Mouse (Mus musculus) megakaryocyte-erythroid progenitor cell, adult 5 weeks (primary cell): ENCODE data around the gene Aldh3b2. TPM values are rescaled to one million over a fixed set of nuclear protein-coding genes. Genes with fewer than 3 reads are reported as not detected.

Source experiments
- polyA plus RNA-seq: library from polyadenylated mRNA; stranded (reverse); fragments of >175 nt; gene quantifications from 2 replicates; pipeline ENCODE4 v1.2.3, GENCODE M21; 2012

Aldh3b2 gene
- 0.24 TPM in 1 of 2 replicates, not detected in the other for polyA plus RNA-seq

GRCm38 (mm10) chr19:3972229-3972628 lies at the start of gene Aldh3b2:
Gene Aldh3b2, plus strand, starts transcription at chr19:3972328.

GRCm38 (mm10) chr19:3929211-3929941 lies 42.8 kb upstream of the Aldh3b2 start, which contains the start of gene Aldh3b1:
Gene Aldh3b1, minus strand, starts transcription at chr19:3929808.

DNA sequence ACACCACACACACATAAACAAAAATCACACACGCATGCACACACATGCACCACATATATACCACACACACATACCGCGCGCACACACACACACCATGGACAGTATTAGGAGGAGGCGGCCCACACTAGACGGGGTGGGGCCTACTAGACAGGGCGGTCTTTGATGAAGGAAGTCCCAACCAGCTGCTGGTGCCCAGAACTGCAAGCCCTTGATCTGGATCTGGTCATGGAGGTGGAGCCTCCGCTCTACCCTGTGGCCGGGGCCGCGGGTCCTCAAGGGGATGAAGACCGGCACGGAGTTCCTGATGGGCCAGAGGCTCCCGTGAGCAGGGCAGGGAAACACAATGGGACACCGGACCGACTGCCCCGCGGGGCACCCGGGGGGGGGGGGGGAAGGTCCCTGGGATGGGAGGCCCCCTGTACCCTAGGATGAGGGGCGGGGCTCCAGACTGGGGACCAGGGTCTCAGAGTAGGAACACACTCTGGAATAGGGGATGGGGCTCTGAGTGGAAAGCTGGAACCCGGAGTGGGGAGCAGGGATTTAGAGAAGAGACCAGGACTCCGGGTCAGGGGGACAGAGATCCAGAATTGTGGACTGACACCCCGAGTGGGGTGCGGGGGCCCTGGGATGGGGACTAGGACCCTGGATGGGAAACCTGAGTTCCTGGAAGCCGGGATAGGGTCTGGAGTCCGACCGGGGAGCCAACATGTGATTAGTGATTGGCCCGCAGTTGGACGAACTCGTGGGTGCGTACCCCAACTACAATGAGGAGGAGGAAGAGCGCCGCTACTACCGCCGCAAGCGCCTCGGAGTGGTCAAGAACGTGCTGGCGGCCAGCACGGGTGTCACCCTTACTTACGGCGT lies 36.9 kb upstream of the Aldh3b2 start, which contains the start of gene Unc93b1:
Gene Unc93b1, plus strand, starts transcription at position 155 of the 864 bp plus-strand sequence.

GRCm38 (mm10) chr19:3958470-3958869 lies 13.7 kb upstream of the Aldh3b2 start, which contains the start of gene Aldh3b3:
Gene Aldh3b3, plus strand, starts transcription at chr19:3958645.

DNA sequence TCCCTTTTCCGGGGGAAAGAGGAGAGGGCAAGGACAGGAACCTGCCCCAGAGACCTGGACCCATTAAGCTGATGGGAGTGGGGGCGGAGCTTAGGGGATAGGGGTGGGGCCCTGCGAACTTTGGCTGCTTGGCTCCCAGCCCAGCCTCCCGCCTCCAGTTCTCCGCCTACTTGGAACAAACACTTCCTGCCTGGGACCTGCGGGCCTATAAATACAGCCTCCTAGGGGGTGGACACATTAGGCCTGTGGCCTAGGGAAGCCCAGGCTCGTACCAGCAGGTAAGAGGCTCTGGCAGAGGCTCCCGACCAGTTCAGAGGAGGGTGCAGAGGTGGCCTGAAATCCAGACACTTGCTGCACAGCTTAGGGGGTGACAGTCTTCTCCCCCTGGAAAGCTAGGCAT lies 14.2 kb downstream of the Aldh3b2 start, which contains the start of gene Acy3:
Gene Acy3, plus strand, starts transcription at position 237 of the 400 bp plus-strand sequence.

DNA sequence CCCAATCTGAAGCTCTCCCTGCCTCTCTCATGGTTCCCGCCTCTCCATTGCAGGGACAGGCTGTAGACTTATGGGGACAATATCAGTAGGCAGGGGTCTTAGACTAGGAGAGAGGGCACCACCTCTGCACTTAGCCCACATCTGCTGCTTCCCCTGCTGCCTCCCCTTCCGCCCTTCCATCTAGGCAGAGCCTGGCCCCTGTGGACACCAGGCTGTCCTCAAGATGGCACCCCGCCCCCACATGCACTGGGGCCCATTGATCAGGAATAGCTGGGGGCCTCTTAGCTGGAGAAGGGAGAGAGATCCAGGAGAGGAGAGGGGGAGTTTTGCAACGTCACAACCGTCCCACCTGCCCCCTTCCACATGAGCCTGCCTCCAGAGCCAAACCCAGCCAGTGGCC lies 20.3 kb downstream of the Aldh3b2 start, which contains the start of gene Tbx10:
Gene Tbx10, plus strand, starts transcription at position 337 of the 400 bp plus-strand sequence.

GRCm38 (mm10) chr19:4000119-4000900 lies 28.2 kb downstream of the Aldh3b2 start, which contains the start of the genes Nudt8 and Gm49405:
Gene Nudt8, plus strand, starts transcription at chr19:4000580.
Gene Gm49405, plus strand, starts transcription at chr19:4000626.

GRCm38 (mm10) chr19:4003112-4003511 lies 31.0 kb downstream of the Aldh3b2 start, which contains the start of gene Doc2g:
Gene Doc2g, plus strand, starts transcription at chr19:4003313.

DNA sequence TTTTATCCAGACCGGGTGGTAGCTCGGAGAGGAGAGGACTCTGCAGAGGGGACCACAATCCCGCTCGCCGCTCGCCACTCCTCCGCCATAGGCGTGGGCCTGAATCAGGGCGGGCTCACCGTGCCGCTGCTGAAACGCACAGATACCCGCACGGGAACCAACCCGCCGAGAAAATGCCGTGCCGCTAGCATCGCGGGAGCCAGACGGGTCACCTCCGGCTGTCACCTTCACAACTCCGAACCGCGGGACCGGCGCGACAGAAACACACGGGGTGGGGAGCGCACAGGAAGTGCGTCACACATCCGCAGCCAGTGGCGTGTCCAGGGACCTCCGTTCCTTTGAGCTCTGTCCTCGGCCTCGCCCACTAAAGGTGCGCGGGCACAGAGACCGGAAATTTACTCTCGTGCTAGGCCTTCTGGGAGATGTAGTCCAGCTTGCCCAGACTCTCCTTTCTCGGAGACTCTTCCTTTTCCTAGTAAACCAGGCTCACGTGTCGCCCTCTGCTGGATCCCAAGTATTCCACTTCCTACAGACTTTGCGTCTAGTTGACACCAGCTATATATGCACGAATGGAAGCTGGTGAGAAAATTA lies 40.4 kb downstream of the Aldh3b2 start, which contains the start of gene Ndufv1:
Gene Ndufv1, minus strand, starts transcription at position 375 of the 591 bp plus-strand sequence.

Other genes starting within 250 kb of the Aldh3b2 start
- 8.5 and 15.4 TPM in 2 replicates for gene Kmt5b, start 204.9 kb upstream of the Aldh3b2 start, polyA plus RNA-seq
- gene Chka, start 120.6 kb upstream of the Aldh3b2 start, polyA plus RNA-seq, result 25.3 and 29.5 TPM in 2 replicates
- 247 and 284 TPM in 2 replicates for gene Tcirg1, start 65.2 kb upstream of the Aldh3b2 start, polyA plus RNA-seq
- 133 and 144 TPM in 2 replicates for gene Ndufs8, start 59.6 kb upstream of the Aldh3b2 start, polyA plus RNA-seq
- 5.0 and 8.2 TPM in 2 replicates for gene Aldh3b1, start 42.5 kb upstream of the Aldh3b2 start, polyA plus RNA-seq
- 182 and 302 TPM in 2 replicates for gene Unc93b1, start 37.1 kb upstream of the Aldh3b2 start, polyA plus RNA-seq
- gene Aldh3b3, start 13.7 kb upstream of the Aldh3b2 start, polyA plus RNA-seq, result 0.06 and 0.10 TPM in 2 replicates
- gene Acy3, start 14.2 kb downstream of the Aldh3b2 start, polyA plus RNA-seq, result 7.7 and 8.3 TPM in 2 replicates
- gene Tbx10, start 20.4 kb downstream of the Aldh3b2 start, polyA plus RNA-seq, result not detected in 2 replicates
- 14.7 and 18.3 TPM in 2 replicates for gene Nudt8, start 28.3 kb downstream of the Aldh3b2 start, polyA plus RNA-seq
- gene Gm49405, start 28.3 kb downstream of the Aldh3b2 start, polyA plus RNA-seq, result 4.1 and 6.3 TPM in 2 replicates
- 10.4 and 16.4 TPM in 2 replicates for gene Doc2g, start 31.0 kb downstream of the Aldh3b2 start, polyA plus RNA-seq
- 247 and 250 TPM in 2 replicates for gene Ndufv1, start 40.5 kb downstream of the Aldh3b2 start, polyA plus RNA-seq
- gene Gstp1, start 65.7 kb downstream of the Aldh3b2 start, polyA plus RNA-seq, result 122 and 136 TPM in 2 replicates
- gene Gstp2, start 73.7 kb downstream of the Aldh3b2 start, polyA plus RNA-seq, result 1.7 TPM in 1 of 2 replicates, not detected in the other
- 0.79 and 1.2 TPM in 2 replicates for gene Gstp3, start 87.2 kb downstream of the Aldh3b2 start, polyA plus RNA-seq
- gene Cabp2, start 109.2 kb downstream of the Aldh3b2 start, polyA plus RNA-seq, result not detected in 2 replicates
- 126 and 175 TPM in 2 replicates for gene Cdk2ap2, start 124.9 kb downstream of the Aldh3b2 start, polyA plus RNA-seq
- 67.2 and 92.9 TPM in 2 replicates for gene Pitpnm1, start 127.7 kb downstream of the Aldh3b2 start, polyA plus RNA-seq
- gene Aip, start 153.5 kb downstream of the Aldh3b2 start, polyA plus RNA-seq, result 114 and 132 TPM in 2 replicates
- 0.03 TPM in 1 of 2 replicates, not detected in the other for gene Gpr152, start 167.5 kb downstream of the Aldh3b2 start, polyA plus RNA-seq
- 0.14 and 0.15 TPM in 2 replicates for gene Cabp4, start 171.7 kb downstream of the Aldh3b2 start, polyA plus RNA-seq
- gene Coro1b, start 176.3 kb downstream of the Aldh3b2 start, polyA plus RNA-seq, result 166 and 202 TPM in 2 replicates
- 508 and 717 TPM in 2 replicates for gene Ptprcap, start 181.3 kb downstream of the Aldh3b2 start, polyA plus RNA-seq
- gene Rps6kb2, start 191.0 kb downstream of the Aldh3b2 start, polyA plus RNA-seq, result 88.1 and 93.8 TPM in 2 replicates
- gene Carns1, start 203.2 kb downstream of the Aldh3b2 start, polyA plus RNA-seq, result 5.7 and 6.3 TPM in 2 replicates
- 58.6 and 71.5 TPM in 2 replicates for gene Tbc1d10c, start 219.0 kb downstream of the Aldh3b2 start, polyA plus RNA-seq
- 614 and 638 TPM in 2 replicates for gene Ppp1ca, start 219.7 kb downstream of the Aldh3b2 start, polyA plus RNA-seq
- gene Rad9a, start 229.3 kb downstream of the Aldh3b2 start, polyA plus RNA-seq, result 27.8 and 31.6 TPM in 2 replicates
- gene Clcf1, start 241.9 kb downstream of the Aldh3b2 start, polyA plus RNA-seq, result 12.5 and 17.5 TPM in 2 replicates
- gene AC109138.7, start 242.0 kb downstream of the Aldh3b2 start, polyA plus RNA-seq, result 33.8 and 36.5 TPM in 2 replicates